Mouse (Mus musculus) hindbrain, embryonic 13.5 days (tissue): ENCODE results near the gene Mia3. TPM values are rescaled to one million over a fixed set of nuclear protein-coding genes. Genes with fewer than 3 reads are reported as not detected.
"Not testable (repeated sequence)": the region's sequence is repeated elsewhere in the genome, so short reads cannot be mapped to it uniquely, and the experiment has no call there.

Experiments
- ATAC-seq: fragments of 200-750 bp; cut with Nextera tagmentation; 2 replicates; pipeline ENCODE4 v1.8.0; 2017; ENCODE audit warnings: moderate TSS enrichment; ENCODE audit not compliant: low FRiP score
- H3K27ac ChIP-seq: fragments of 300-500 bp; sonication (generic); 2 replicates; pipeline ENCODE4 v1.5.1; 2015; ENCODE audit warnings: inconsistent platforms, mild to moderate bottlenecking, moderate library complexity
- H3K27me3 ChIP-seq: fragments of 300-500 bp; sonication (generic); 2 replicates; pipeline ENCODE4 v1.6.1; 2015; ENCODE audit warnings: mild to moderate bottlenecking, inconsistent platforms
- H3K36me3 ChIP-seq: fragments of 300-500 bp; sonication (generic); 2 replicates; pipeline ENCODE4 v1.6.1; 2015; ENCODE audit warnings: mild to moderate bottlenecking, inconsistent platforms
- H3K4me1 ChIP-seq: fragments of 300-500 bp; sonication (generic); replicated peaks from 2 replicates; pipeline ENCODE4 v1.6.1; 2015; ENCODE audit warnings: inconsistent platforms
- H3K4me2 ChIP-seq: fragments of 300-500 bp; sonication (generic); 2 replicates; pipeline ENCODE4 v1.6.1; 2015; ENCODE audit warnings: inconsistent platforms, mild to moderate bottlenecking, moderate library complexity
- H3K4me3 ChIP-seq: fragments of 300-500 bp; sonication (generic); 2 replicates; pipeline ENCODE4 v1.5.1; 2015; ENCODE audit warnings: mild to moderate bottlenecking, inconsistent platforms
- H3K9ac ChIP-seq: fragments of 300-500 bp; sonication (generic); 2 replicates; pipeline ENCODE4 v1.6.1; 2015; ENCODE audit warnings: mild to moderate bottlenecking, inconsistent platforms
- H3K9me3 ChIP-seq: fragments of 300-500 bp; sonication (generic); 2 replicates; pipeline ENCODE4 v1.6.1; 2016; ENCODE audit warnings: inconsistent platforms
- WGBS: fragments of 180-500 bp; shearing (Covaris S2); methylation state at CpG from one replicate; pipeline ENCODE4 v1.1.7; 2015; 5-methylcytosine and 5-hydroxymethylcytosine counted together
- polyA plus RNA-seq: library from polyadenylated mRNA; unstranded; fragments of >200 nt; fragmentation: Nextera tagmentation; extraction: Ambion mirVana; gene quantifications from 2 replicates; pipeline ENCODE4 v1.2.1, GENCODE M21; 2015

The Mia3 gene
- polyA plus RNA-seq, result 97.3 and 105 TPM in 2 replicates

DNA sequence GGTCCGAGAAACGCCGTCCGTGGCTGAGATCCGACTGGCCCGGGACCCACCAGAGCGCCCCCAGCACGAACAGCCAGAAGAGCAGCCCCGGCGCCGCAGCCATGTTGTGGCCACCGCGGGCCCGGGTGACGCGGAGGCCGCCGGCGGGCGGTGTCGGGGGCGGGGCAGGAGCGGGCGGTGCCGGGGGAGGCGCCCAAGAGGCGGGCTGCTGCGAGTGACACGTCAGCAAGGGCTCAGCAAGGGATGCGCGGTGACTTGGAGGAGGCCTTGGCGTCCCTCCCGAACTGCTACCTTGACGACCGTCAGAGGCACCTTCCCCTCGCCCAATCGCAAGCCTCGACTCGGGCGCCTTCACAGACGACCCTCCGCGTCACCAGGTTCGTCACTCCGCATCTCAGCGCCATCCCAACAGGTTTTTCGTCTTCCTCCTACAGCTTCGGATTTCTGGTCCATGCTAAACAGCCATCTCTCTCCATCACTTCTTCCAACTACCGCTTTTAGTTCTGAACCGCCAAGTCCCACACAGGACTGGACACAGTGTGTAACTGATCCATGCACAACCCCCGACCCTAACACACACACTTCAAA lies at the start of gene Mia3:
Mia3 (minus strand) TSS at position 127 of the 588 bp plus-strand sequence.
- H3K9me3 ChIP-seq, result no peaks in the 10 kb centered on the region
- H3K4me3 ChIP-seq, result peak within 1 kb of the TSS; percentile 84
- H3K4me2 ChIP-seq, result peak within 1 kb of the TSS; percentile 97
- H3K27me3 ChIP-seq, result no peaks in the 10 kb centered on the region
- H3K4me1 ChIP-seq, result peaks cover 26% of the 10 kb centered on the region
- WGBS, result under 1% methylated on average over 46 of the region's 51 CpGs
- H3K9ac ChIP-seq, result peak within 1 kb of the TSS; percentile 88
- ATAC-seq, result peak; percentile 99
- H3K36me3 ChIP-seq, result peaks cover 9% of the 10 kb centered on the region
- peak within 1 kb of the TSS; percentile 79 for H3K27ac ChIP-seq

DNA sequence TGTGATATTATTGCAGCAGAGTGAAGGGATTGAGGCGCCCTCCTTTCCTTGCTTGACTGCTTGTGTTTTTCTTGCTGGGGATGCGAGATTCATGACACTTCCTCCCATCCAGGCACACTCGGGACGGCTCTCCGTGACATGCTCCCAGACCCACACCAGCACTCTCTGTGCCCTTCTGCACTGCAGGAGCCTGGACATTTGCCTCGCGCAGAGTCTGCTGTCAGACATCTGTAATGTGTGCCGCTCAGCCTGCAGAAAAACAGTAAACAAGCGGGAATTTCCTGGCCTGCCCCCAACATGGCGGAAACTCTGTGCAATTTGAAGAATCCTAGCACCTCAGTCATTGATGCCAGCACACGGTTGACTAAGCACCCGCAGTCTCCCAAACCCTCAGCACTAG lies 48.5 kb upstream of the Mia3 start, which contains the start of gene Hhipl2:
Hhipl2 (plus strand) TSS at position 343 of the 400 bp plus-strand sequence.
- Histone ChIP-seq H3K36me3 (no peaks in the 10 kb centered on the region), H3K4me1 (no peaks in the 10 kb centered on the region), H3K4me3 (no peak within 1 kb of the TSS), H3K9ac (no peak within 1 kb of the TSS), H3K4me2 (no peak within 1 kb of the TSS), H3K27ac (no peak within 1 kb of the TSS), H3K27me3 (no peaks in the 10 kb centered on the region), H3K9me3 (no peaks in the 10 kb centered on the region)
- 85% methylated on average over 12 of the region's 12 CpGs for WGBS
- no peak for ATAC-seq

DNA sequence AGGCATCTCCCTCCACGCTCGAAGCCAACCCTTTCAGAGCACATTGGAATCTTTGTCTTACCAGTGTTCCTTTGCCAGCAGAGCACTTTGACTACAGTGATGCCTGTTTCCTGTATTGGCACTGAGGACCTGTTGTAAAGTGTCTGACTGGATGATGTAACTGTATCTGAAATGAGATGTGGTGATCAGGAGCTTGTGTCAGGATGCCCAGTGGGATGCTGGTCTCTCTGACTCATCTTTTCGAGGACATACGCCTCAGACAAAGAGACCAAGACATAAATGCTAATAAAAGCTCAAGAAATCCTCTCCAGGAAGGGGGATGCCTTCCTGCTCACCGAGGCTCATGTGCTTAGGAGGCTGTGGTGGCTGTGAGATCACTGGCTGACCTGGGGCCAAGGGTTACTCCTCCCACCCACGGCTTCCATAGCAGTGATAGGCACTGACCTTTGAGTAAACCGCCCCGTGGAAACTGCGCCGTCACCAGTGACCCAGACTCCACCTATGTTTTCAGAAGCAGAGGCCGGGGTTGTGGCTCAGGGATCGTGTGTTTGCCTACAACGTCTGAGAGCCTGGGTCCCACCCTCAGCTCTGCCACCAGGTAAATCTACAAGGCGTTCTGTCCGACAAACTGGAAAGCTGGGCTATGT lies 44.9 kb upstream of the Mia3 start:
- H3K27ac ChIP-seq, result no peak overlapping the region
- WGBS, result 90% methylated on average over 15 of the region's 15 CpGs

DNA sequence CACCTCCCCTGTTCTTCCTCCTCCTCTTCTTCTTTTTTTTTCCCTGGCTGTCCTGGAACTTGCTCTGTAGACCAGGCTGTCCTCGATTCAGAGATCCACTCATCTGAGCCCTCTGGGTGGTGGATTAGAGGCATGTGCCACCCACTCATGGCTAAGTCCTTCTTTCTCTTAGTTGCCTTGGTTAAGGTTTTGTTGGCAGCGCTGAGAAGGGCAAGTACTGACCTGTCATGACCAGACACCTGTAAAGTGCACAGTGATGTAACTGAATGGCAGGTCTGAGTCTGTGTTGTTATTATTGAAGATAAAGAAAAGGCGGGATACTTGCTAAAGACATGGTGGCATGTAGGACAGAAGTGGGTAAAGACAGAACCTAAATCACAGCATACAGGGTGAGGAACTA lies 34.0 kb upstream of the Mia3 start:
- no peaks in the 10 kb centered on the region for H3K27me3 ChIP-seq
- H3K4me2 ChIP-seq, result no peak overlapping the region
- ATAC-seq, result no peak
- no peak overlapping the region for H3K9ac ChIP-seq
- peaks cover 71% of the 10 kb centered on the region for H3K36me3 ChIP-seq
- H3K4me1 ChIP-seq, result no peaks in the 10 kb centered on the region
- H3K4me3 ChIP-seq, result no peak overlapping the region
- H3K9me3 ChIP-seq, result no peaks in the 10 kb centered on the region
- WGBS, result 95% methylated on average over 3 of the region's 3 CpGs
- no peak overlapping the region for H3K27ac ChIP-seq

More for the DNA sequence above, 44.9 kb upstream of the Mia3 start:
- H3K4me3 ChIP-seq, result no peak overlapping the region
- H3K9ac ChIP-seq, result no peak overlapping the region
- no peak for ATAC-seq
- peaks cover 31% of the 10 kb centered on the region for H3K36me3 ChIP-seq
- no peaks in the 10 kb centered on the region for H3K27me3 ChIP-seq
- no peaks in the 10 kb centered on the region for H3K9me3 ChIP-seq
- no peaks in the 10 kb centered on the region for H3K4me1 ChIP-seq
- H3K4me2 ChIP-seq, result no peak overlapping the region

DNA sequence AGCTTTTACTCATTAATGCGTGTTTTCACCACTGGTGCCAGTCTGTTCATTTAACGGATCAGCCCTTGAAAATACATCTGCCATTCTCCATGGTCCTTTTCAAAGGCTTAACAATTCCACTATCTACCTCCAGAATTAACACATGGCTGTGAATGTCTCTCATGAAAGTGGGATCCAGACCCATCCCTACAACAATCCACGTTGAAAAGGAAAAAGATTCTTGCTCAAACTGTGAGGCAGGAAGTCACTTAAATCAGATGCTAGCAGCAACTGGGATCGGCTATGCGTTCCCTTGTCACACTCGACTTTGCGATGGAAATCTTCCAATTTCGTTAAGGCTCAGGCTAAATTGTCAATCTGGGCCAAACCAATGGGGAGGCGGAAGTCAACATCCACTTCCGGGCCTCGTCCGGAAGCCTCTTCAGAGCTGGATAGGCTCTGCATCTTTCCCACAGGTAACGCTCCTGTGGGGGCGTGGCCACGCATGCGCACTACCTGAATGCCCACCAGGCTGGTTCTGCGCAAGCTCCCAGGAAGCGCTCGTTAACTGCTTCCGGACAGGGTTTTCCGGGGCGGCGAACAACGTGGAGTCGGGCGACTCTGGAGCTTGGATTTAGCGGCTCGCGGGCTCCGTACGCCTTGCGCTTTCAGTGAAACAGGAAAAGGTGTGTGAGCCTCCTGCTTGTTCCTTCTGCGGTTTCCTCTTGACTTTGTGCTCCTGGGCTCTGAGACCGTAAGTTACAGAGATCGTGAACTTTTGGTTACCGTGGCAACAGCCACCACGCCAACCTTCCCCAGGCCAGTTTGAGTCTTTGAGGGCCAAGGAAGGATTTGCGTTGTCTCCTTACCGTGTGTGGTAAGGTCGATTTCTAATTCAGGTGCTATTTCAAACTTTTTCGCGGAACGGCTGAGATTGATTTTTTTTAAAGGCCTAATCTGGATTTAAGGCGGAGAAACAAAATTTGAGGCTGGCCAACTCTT lies 19.4 kb upstream of the Mia3 start, which contains the start of gene Taf1a:
Taf1a (plus strand) TSS at position 556 of the 981 bp plus-strand sequence.
- Histone ChIP-seq H3K27me3 (peaks cover 30% of the 10 kb centered on the region), H3K9me3 (no peaks in the 10 kb centered on the region), H3K36me3 (peaks cover 8% of the 10 kb centered on the region), H3K4me3 (peak within 1 kb of the TSS; percentile 64), H3K4me2 (peak within 1 kb of the TSS; percentile 80), H3K4me1 (peaks cover 17% of the 10 kb centered on the region), H3K27ac (peak within 1 kb of the TSS; percentile 76), H3K9ac (peak within 1 kb of the TSS; percentile 65)
- WGBS, result 6% methylated on average over 44 of the region's 44 CpGs
- peak; percentile 100 for ATAC-seq

DNA sequence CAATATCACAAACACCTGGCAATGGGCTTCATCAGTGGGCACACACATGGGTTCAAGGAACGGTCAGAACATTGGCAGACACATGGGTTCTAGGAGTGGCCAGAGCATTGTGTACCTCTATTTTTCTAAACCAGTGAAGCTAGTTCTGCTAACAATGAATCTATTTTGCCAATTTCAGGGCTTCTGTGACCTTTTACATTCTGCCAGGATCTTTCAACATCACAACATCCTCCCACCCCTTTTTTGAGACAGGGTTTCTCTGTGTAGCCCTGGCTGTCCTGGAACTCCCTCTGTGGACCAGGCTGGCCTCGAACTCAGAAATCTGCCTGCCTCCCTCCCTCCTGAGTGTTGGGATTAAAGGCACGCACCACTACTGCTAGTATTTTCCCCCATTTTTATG lies 18.1 kb upstream of the Mia3 start:
- 93% methylated on average over 3 of the region's 3 CpGs for WGBS
- not testable (repeated sequence) for H3K9ac ChIP-seq, H3K9me3 ChIP-seq, H3K27ac ChIP-seq, H3K4me2 ChIP-seq, ATAC-seq, H3K36me3 ChIP-seq, H3K4me3 ChIP-seq
- H3K27me3 ChIP-seq, result peaks cover 41% of the 10 kb centered on the region
- H3K4me1 ChIP-seq, result peaks cover 17% of the 10 kb centered on the region

DNA sequence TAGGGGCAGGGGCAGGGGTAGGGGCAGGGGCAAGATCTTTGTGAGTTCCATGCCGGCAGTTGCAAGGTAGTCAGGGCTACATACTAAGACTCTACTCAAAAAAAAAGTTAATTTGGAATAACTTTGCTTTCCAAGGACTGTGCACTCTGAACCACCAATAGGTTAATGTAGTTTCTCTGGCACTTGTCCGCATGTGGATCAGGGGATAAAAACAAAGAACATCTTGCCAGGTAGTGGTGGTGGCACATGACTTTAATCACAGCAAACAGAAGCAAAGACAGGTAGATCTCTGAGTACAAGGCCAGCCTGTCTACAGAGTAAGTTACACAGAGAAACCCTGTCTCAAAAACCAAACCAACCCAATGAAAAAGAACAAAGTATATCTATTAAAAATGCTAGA lies 13.3 kb upstream of the Mia3 start:
- Histone ChIP-seq H3K4me1 (no peaks in the 10 kb centered on the region), H3K9ac (no peak overlapping the region), H3K27ac (no peak overlapping the region), H3K27me3 (peaks cover 51% of the 10 kb centered on the region), H3K36me3 (no peaks in the 10 kb centered on the region), H3K9me3 (no peaks in the 10 kb centered on the region), H3K4me3 (no peak overlapping the region), H3K4me2 (no peak overlapping the region)
- 93% methylated on average over 2 of the region's 2 CpGs for WGBS
- ATAC-seq, result no peak

DNA sequence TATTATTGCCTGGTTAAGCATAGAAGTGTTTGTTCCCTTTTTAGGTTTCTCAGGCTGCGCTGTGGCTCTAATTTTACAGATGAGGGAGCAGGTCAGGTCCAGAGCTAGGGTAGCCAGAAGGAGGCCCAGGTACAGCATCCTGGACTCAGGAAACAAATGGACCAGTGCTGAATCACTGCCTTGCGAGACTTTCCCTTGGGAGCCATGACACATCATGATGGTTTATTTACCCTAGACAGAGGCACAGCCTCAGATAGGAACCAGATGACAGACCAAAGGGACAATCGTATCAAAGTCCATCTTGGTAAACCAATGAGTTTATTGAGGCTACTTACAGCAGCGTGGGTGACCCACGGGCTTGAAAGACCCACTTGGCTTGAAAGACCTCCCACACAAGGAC lies 12.5 kb upstream of the Mia3 start:
- ATAC-seq, result no peak
- Histone ChIP-seq H3K9me3 (no peaks in the 10 kb centered on the region), H3K4me2 (no peak overlapping the region), H3K27ac (no peak overlapping the region), H3K9ac (no peak overlapping the region), H3K27me3 (peaks cover 42% of the 10 kb centered on the region), H3K4me1 (no peaks in the 10 kb centered on the region), H3K4me3 (no peak overlapping the region), H3K36me3 (no peaks in the 10 kb centered on the region)
- WGBS, result 89% methylated on average over 5 of the region's 5 CpGs

DNA sequence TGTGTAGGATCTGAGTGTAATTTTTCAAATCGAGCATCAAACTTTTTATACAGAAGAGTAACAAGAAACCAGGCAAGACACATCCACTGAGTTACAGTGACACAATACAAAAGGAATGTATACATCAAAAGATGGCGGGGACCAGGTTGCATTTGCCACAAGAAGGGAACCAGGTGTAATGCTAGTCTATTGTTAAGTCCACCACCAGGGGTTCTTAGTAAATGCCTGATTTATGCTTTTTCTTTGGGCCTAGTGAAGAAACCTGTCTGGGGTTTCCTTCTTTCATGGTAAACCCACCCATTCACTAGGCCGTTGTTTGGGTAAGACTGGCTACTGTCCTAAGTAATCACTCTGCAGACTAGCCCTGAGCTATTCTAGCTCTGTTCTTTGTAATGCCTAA lies 10.0 kb upstream of the Mia3 start:
- H3K36me3 ChIP-seq, H3K9me3 ChIP-seq, H3K4me1 ChIP-seq, H3K4me2 ChIP-seq, H3K4me3 ChIP-seq, H3K27ac ChIP-seq, ATAC-seq, H3K9ac ChIP-seq: not testable (repeated sequence)
- 84% methylated on average over 3 of the region's 3 CpGs for WGBS
- peaks cover 24% of the 10 kb centered on the region for H3K27me3 ChIP-seq

DNA sequence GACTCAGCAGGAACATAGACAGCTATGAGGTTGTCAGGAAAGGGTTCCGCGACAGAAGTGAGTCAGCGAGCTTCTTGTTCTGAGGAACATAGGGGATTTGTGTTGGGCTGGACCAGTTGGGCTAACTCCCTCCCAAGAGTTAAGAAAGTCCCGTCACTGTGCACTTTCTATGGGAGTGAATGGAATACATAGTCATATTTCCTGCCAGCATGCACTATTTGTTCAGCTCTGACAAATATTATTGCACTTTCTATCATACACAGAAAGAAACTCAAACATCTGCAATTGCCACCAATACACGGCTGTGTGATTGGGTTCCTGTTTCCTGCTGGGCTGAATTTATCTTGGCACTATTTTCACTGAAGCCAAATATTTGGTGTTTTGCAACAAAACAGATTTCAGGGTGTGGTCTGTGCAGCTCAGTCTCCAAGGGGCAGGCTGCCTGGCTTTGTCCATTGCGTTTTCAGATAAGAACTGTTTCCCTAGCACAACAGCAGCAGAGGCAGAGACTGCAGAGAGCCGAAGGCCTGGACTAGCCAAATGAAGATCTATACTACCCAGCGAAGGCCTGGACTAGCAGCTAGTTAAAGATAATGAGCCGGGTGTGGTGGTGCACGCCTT lies 9.1 kb upstream of the Mia3 start:
- Histone ChIP-seq H3K4me1 (no peaks in the 10 kb centered on the region), H3K27me3 (peaks cover 18% of the 10 kb centered on the region), H3K27ac (no peak overlapping the region), H3K9ac (no peak overlapping the region), H3K4me2 (no peak overlapping the region), H3K36me3 (no peaks in the 10 kb centered on the region), H3K4me3 (no peak overlapping the region), H3K9me3 (no peaks in the 10 kb centered on the region)
- no peak for ATAC-seq
- WGBS, result 81% methylated on average over 10 of the region's 10 CpGs

DNA sequence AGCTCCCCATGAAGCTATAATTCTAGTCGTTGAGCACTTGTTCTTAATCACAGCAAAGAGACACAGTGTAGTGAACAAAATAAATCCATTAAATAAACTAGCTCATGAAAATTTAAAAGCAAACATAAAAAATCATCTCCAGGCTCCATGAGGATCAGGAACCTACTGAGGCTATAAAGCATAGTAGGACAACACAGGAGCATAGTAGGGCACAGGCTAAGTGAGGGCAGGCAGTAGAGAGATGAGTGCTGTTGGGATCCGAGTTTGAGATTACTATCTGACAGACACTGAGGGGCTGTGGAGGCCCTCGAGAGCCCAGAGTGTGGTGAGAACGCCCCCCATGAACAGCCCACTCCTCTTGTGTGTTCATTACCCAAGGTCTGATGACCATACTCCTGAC lies 7.7 kb upstream of the Mia3 start:
- WGBS, result 70% methylated on average over 4 of the region's 4 CpGs
- no peak overlapping the region for H3K9ac ChIP-seq
- no peaks in the 10 kb centered on the region for H3K36me3 ChIP-seq
- no peak for ATAC-seq
- no peak overlapping the region for H3K4me3 ChIP-seq
- 0 out of 2 replicates have a peak, but pooled peaks cover 10% of the 10 kb centered on the region for H3K27me3 ChIP-seq
- H3K4me2 ChIP-seq, result no peak overlapping the region
- H3K4me1 ChIP-seq, result no peaks in the 10 kb centered on the region
- no peaks in the 10 kb centered on the region for H3K9me3 ChIP-seq
- H3K27ac ChIP-seq, result no peak overlapping the region

DNA sequence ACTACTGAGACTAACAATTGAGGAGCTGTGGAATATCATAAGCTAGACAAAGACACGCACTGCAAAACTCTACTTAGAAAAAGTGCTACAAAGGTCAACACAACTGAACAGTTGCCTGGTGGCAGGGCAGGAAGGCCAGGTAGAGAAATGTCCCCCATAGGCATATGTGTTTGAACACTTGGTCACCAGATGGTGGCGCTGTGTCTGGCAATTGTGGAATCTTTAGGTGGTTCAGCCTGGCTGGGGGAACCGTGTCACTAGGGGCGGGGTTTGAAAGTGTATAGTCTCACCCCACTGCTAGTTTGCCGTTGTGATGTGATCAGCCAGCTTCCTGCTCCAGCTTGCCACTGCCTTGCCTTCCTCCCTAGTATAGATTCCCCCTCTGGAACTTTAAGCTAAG lies 5.4 kb upstream of the Mia3 start:
- 82% methylated on average over 5 of the region's 5 CpGs for WGBS

More for the DNA sequence above, 5.4 kb upstream of the Mia3 start:
- Histone ChIP-seq H3K36me3 (no peaks in the 10 kb centered on the region), H3K4me3 (no peak overlapping the region), H3K27ac (no peak overlapping the region), H3K9ac (no peak overlapping the region), H3K9me3 (no peaks in the 10 kb centered on the region), H3K27me3 (no peaks in the 10 kb centered on the region), H3K4me1 (peaks cover 5% of the 10 kb centered on the region), H3K4me2 (no peak overlapping the region)
- no peak for ATAC-seq
